Mouse (Mus musculus) small intestine, adult 2 months (tissue): Measurements from ENCODE around the gene Rptor.

Experiments
- CTCF ChIP-seq: fragments of 200-500 bp; IDR thresholded peaks from 2 replicates; pipeline ENCODE4 v1.5.1; 2012; ENCODE audit warnings: low read depth, mild to moderate bottlenecking, control low read depth, inconsistent platforms, low read length, moderate library complexity, mixed read lengths; ENCODE audit not compliant: insufficient replicate concordance, insufficient read length; ENCODE audit errors: extremely low read depth
- POLR2A ChIP-seq: fragments of 200-500 bp; IDR thresholded peaks from 2 replicates; pipeline ENCODE4 v1.6.1; 2012; ENCODE audit warnings: low read depth, mild to moderate bottlenecking, control low read depth, inconsistent platforms, low read length, moderate library complexity

DNA sequence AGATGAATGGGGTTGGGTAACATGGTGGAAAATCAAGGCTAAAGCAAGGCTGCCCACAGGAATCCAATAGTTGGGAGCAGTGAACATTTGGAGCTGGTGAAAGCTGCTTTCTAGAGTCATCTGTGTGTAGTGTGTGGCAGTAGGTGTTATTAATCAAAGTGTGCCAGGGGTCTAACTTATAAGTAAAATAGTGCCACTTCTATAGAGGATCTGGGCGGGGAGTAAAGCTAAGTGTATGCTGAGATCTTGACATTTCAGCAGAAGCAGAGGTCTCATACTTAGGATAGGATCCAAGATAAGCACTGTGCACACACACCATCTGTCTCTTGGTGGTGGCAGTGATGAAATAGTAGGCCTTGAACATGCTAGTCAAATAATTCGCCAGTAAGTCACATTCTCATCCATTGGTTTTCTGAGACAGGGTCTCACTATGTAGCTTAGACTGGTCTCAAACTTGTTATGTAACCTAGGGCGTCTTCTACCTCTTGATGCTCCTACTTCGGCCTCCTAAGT is 33.7 kb downstream of the Rptor start:
- TF ChIP-seq CTCF, result no peak
- no peak for TF ChIP-seq POLR2A
